Mouse (Mus musculus) liver, adult 2 months (tissue): ENCODE data around the gene Col1a2. TPM values are rescaled to one million over a fixed set of nuclear protein-coding genes. Genes with fewer than 3 reads are reported as not detected.

Experiments
- DNase-seq: peaks from one replicate; pipeline ENCODE4 v3.0.0-alpha.2; 2011; ENCODE audit warnings: low read depth, low spot score; ENCODE audit errors: extremely low read depth
- H3K27ac ChIP-seq: fragments of 200-500 bp; replicated peaks from 2 replicates; pipeline ENCODE4 v1.5.1; 2012; ENCODE audit warnings: low read depth, mild to moderate bottlenecking, control low read depth, inconsistent platforms, low read length; ENCODE audit not compliant: insufficient read depth
- H3K27me3 ChIP-seq: fragments of 200-500 bp; 2 replicates; pipeline ENCODE4 v1.6.1; 2012; ENCODE audit warnings: mild to moderate bottlenecking, moderate library complexity, low read length, inconsistent platforms; ENCODE audit not compliant: control insufficient read depth, insufficient read depth
- H3K36me3 ChIP-seq: fragments of 200-500 bp; 2 replicates; pipeline ENCODE4 v1.6.1; 2012; ENCODE audit warnings: low read length, inconsistent platforms; ENCODE audit not compliant: control insufficient read depth, insufficient read depth
- H3K4me1 ChIP-seq: fragments of 200-500 bp; 2 replicates; pipeline ENCODE4 v1.6.1; 2011; ENCODE audit warnings: low read length; ENCODE audit not compliant: control insufficient read depth, insufficient read depth
- H3K4me3 ChIP-seq: fragments of 200-500 bp; 2 replicates; pipeline ENCODE4 v1.5.1; 2011; ENCODE audit warnings: low read depth, mild to moderate bottlenecking, control low read depth, low read length, moderate library complexity; ENCODE audit not compliant: insufficient read depth
- H3K79me2 ChIP-seq: fragments of 200-500 bp; 2 replicates; pipeline ENCODE4 v1.6.1; 2012; ENCODE audit warnings: inconsistent platforms, mild to moderate bottlenecking, low read length, moderate library complexity; ENCODE audit not compliant: control insufficient read depth, insufficient read depth
- H3K9ac ChIP-seq: fragments of 200-500 bp; 2 replicates; pipeline ENCODE4 v1.6.1; 2012; ENCODE audit warnings: low read depth, mild to moderate bottlenecking, control low read depth, inconsistent platforms, low read length
- CTCF ChIP-seq: fragments of 200-500 bp; IDR thresholded peaks from 2 replicates; pipeline ENCODE4 v1.5.1; 2011; ENCODE audit warnings: low read depth, low read length, control low read depth
- POLR2A ChIP-seq: fragments of 200-500 bp; IDR thresholded peaks from 2 replicates; pipeline ENCODE4 v1.6.1; 2011; ENCODE audit warnings: low read length, control low read depth; ENCODE audit not compliant: insufficient read depth; ENCODE audit errors: extremely low read depth
- WGBS: fragments of 180-500 bp; shearing (Covaris S2); methylation state at CpG from one replicate; pipeline ENCODE4 v1.1.7; 2018; 5-methylcytosine and 5-hydroxymethylcytosine counted together
- polyA plus RNA-seq: library from polyadenylated mRNA; depleted of rRNA; stranded (reverse); fragments of >200 nt; gene quantifications from 2 replicates; pipeline ENCODE4 v1.2.3, GENCODE M21; 2012
- total RNA-seq: library from RNA; depleted of rRNA; stranded (reverse); fragments of >200 nt; gene quantifications from 2 replicates; pipeline ENCODE4 v1.2.3, GENCODE M21; 2014

The Col1a2 gene
- total and polyA plus RNA-seq, 2 experiments, result 4.6 to 8.1 TPM

DNA sequence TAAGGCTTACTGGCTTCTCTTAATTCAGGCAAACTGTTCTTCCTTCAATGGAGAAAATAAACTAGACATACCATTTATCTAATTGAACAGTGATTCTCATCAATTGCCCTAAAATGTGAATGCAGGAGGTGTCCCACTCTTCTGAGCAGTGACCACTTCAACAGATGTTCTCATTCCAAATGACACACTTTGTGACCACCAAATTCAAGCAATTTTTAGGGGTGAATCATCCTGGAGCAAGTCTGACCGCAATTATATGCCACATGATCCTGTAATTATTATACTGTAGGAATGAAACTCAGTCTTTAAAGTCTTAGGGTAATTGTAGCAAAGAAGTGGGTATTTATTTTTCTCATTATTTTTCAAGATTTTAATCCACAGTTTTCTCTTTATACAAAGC, 2.7 kb downstream of the Col1a2 start:
- H3K79me2 ChIP-seq, result no peaks in the 10 kb centered on the region
- DNase-seq, result no peak
- no peaks in the 10 kb centered on the region; the same call in 1 of the 2 replicates for H3K4me1 ChIP-seq
- no peak overlapping the region for H3K9ac ChIP-seq
- TF ChIP-seq POLR2A, result no peak
- TF ChIP-seq CTCF, result no peak
- no peak overlapping the region for H3K4me3 ChIP-seq
- H3K27me3 ChIP-seq, result peaks cover 7% of the 10 kb centered on the region; the same call in 1 of the 2 replicates
- H3K36me3 ChIP-seq, result no peaks in the 10 kb centered on the region
- 78% methylated on average over 1 of the region's 1 CpGs for WGBS
- no peak overlapping the region for H3K27ac ChIP-seq

DNA sequence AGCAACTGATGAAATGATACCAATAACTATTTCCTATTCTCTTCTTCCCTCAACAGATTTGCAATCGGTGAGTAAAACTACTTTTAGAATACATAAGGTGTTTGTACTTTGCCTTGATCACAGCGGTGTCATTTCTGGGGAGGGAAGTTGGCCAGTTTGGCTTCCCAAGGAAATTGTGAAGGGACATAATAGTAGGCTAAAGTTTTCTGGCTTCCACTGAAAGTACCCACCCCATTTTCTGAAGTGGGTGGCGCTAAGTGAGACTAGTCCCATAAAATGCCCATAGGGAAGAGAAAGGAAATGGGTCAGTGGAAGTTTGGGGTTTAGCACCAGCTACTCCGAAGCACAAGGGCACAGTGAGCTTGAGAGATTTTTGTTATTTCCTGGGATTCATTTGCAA, 3.7 kb downstream of the Col1a2 start:
- Histone ChIP-seq H3K27me3 (peaks cover 7% of the 10 kb centered on the region; the same call in 1 of the 2 replicates), H3K4me3 (no peak overlapping the region), H3K36me3 (no peaks in the 10 kb centered on the region), H3K9ac (no peak overlapping the region), H3K27ac (no peak overlapping the region), H3K79me2 (no peaks in the 10 kb centered on the region), H3K4me1 (no peaks in the 10 kb centered on the region; the same call in 1 of the 2 replicates)
- no peak for DNase-seq
- WGBS, result 86% methylated on average over 4 of the region's 4 CpGs
- TF ChIP-seq POLR2A (no peak), CTCF (no peak)

DNA sequence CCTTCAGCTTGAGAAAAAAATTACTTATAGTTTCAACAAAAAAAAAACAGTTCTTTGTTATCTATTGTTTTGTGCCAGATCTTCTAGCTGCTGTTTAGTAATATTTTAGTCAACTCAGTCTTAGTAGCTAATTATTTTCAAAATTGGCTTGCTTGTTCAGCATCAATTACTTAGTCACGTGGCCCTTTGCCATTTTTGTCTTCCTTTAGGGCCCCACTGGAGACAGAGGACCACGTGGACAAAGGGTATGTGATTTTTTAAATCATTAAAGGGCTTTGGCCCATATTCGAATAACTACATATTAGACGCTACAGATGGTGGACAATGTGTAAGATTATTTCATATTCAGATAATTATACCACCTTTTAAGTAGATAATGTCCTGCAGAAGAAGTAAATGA, 4.8 kb downstream of the Col1a2 start:
- H3K27ac ChIP-seq, result no peak overlapping the region
- 74% methylated on average over 4 of the region's 4 CpGs for WGBS
- H3K27me3 ChIP-seq, result peaks cover 7% of the 10 kb centered on the region; the same call in 1 of the 2 replicates
- TF ChIP-seq POLR2A, result no peak
- no peak for TF ChIP-seq CTCF
- H3K36me3 ChIP-seq, result no peaks in the 10 kb centered on the region
- DNase-seq, result no peak
- H3K79me2 ChIP-seq, result no peaks in the 10 kb centered on the region
- no peak overlapping the region for H3K9ac ChIP-seq
- no peaks in the 10 kb centered on the region; the same call in 1 of the 2 replicates for H3K4me1 ChIP-seq
- H3K4me3 ChIP-seq, result no peak overlapping the region

DNA sequence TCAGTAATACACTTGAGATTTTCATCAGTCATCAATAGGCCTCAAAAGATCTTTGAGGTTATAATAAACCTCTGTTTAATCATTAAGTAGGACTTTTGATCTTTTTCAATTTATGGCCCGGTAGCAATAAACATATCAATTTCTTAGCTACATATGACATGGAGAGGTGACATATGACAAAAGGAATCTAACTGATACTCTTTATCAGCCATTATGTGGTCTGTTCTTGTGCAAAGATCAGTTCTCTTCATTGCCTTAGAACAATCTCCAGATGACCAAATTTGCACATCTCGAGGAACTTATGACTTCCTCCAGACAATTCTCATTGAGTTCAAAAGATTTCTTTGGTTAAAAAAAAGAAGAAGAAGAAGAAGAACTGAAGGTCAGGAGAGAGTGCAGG, 10.1 kb downstream of the Col1a2 start:
- H3K27ac ChIP-seq, result no peak overlapping the region
- H3K4me3 ChIP-seq, result no peak overlapping the region
- H3K36me3 ChIP-seq, result no peaks in the 10 kb centered on the region
- H3K4me1 ChIP-seq, result no peaks in the 10 kb centered on the region
- DNase-seq, result no peak
- no peak overlapping the region for H3K9ac ChIP-seq
- no peak for TF ChIP-seq CTCF
- no peak for TF ChIP-seq POLR2A
- no peaks in the 10 kb centered on the region for H3K27me3 ChIP-seq
- 66% methylated on average over 2 of the region's 2 CpGs for WGBS
- H3K79me2 ChIP-seq, result no peaks in the 10 kb centered on the region

DNA sequence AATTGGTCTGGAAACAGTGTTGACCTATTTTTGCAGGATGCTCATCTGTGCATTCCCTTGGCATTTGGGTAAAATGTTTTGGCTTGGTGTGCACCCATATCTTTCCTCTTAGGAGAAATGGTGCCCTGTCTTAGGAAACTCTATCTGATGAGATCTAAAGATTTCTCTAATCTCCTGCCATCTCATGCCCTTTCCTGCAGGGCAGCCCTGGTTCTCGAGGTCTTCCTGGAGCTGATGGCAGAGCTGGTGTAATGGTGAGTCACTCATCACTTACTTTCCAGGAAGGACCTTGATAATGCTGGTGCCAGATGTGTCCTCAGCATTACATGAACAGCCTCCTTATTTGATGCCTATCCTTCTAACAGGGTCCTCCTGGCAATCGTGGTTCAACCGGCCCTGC, 16.4 kb downstream of the Col1a2 start:
- H3K9ac ChIP-seq, result no peak overlapping the region
- no peak for DNase-seq
- no peak for TF ChIP-seq POLR2A
- no peak for TF ChIP-seq CTCF
- no peaks in the 10 kb centered on the region for H3K79me2 ChIP-seq
- 82% methylated on average over 3 of the region's 3 CpGs for WGBS
- no peaks in the 10 kb centered on the region for H3K36me3 ChIP-seq
- no peak overlapping the region for H3K27ac ChIP-seq
- H3K4me1 ChIP-seq, result no peaks in the 10 kb centered on the region
- no peak overlapping the region for H3K4me3 ChIP-seq
- no peaks in the 10 kb centered on the region for H3K27me3 ChIP-seq

DNA sequence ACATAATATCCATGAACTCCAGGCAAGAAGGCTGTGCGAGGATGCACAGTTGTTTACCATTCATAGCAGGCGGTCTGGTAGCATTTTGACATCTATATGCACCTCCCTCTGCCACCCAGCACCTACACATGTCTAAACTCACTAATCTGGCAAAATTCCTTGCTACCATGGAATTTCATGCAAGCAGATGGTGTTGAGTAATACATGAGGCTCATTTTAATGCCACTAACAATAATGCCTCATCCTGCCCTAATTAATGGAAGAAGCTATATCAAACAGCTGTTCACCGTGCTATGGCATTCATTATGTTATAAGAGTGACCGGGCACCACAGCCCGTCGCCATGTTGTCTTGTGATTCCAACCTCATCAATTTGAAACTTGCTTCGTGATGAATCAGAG, 23.8 kb downstream of the Col1a2 start:
- no peak for TF ChIP-seq POLR2A
- no peak for TF ChIP-seq CTCF
- no peaks in the 10 kb centered on the region for H3K27me3 ChIP-seq
- H3K79me2 ChIP-seq, result no peaks in the 10 kb centered on the region
- H3K36me3 ChIP-seq, result no peaks in the 10 kb centered on the region
- WGBS, result 92% methylated on average over 7 of the region's 7 CpGs
- no peak overlapping the region for H3K4me3 ChIP-seq
- H3K4me1 ChIP-seq, result no peaks in the 10 kb centered on the region
- no peak overlapping the region for H3K27ac ChIP-seq
- no peak for DNase-seq
- H3K9ac ChIP-seq, result no peak overlapping the region
